Mouse (Mus musculus) C2C12 (cell line): Measurements from ENCODE around the gene Fnip1. TPM values are rescaled to one million over a fixed set of nuclear protein-coding genes. Genes with fewer than 3 reads are reported as not detected.

Experiments
- H3K27me3 ChIP-seq: one replicate; pipeline ENCODE4 v1.6.1; 2011; ENCODE audit not compliant: control insufficient read depth, insufficient read depth, insufficient read length
- H3K36me3 ChIP-seq: one replicate; pipeline ENCODE4 v1.6.1; 2011; ENCODE audit not compliant: control insufficient read depth, insufficient read depth
- H3K4me3 ChIP-seq: one replicate; pipeline ENCODE4 v1.5.1; 2011; ENCODE audit warnings: mild to moderate bottlenecking, control low read depth; ENCODE audit not compliant: poor library complexity, insufficient read depth, severe bottlenecking
- H3K79me2 ChIP-seq: one replicate; pipeline ENCODE4 v1.6.1; 2011; ENCODE audit not compliant: control insufficient read depth, insufficient read depth
- H3K79me3 ChIP-seq: one replicate; pipeline ENCODE4 v1.6.1; 2011; ENCODE audit warnings: low read depth, control low read depth
- H3ac ChIP-seq: one replicate; pipeline ENCODE3; 2011; ENCODE audit warnings: low read depth; ENCODE audit not compliant: control insufficient read depth, insufficient read length
- CEBPB ChIP-seq: IDR thresholded peaks from one replicate; pipeline ENCODE4 v1.6.1; 2011; ENCODE audit warnings: low read depth, mild to moderate bottlenecking, control low read depth, moderate library complexity
- CTCF ChIP-seq: IDR thresholded peaks from one replicate; pipeline ENCODE4 v1.5.1; 2011; ENCODE audit not compliant: control insufficient read depth, insufficient read depth, insufficient read length
- FOSL1 ChIP-seq: IDR thresholded peaks from one replicate; pipeline ENCODE4 v1.8.0; 2011; ENCODE audit warnings: mild to moderate bottlenecking, low read length; ENCODE audit not compliant: poor library complexity, insufficient read depth, severe bottlenecking
- MAX ChIP-seq: IDR thresholded peaks from one replicate; pipeline ENCODE4 v1.6.1; 2011; ENCODE audit warnings: mild to moderate bottlenecking, control low read depth
- MYOD1 ChIP-seq: IDR thresholded peaks from one replicate; pipeline ENCODE4 v1.6.1; 2011; ENCODE audit warnings: low read depth; ENCODE audit not compliant: control insufficient read depth, insufficient read length
- MYOG ChIP-seq: IDR thresholded peaks from one replicate; pipeline ENCODE4 v1.6.1; 2011; ENCODE audit not compliant: control insufficient read depth, insufficient read length; ENCODE audit errors: extremely low read depth
- USF1 ChIP-seq: IDR thresholded peaks from one replicate; pipeline ENCODE4 v1.6.1; 2011; ENCODE audit warnings: low read depth, mild to moderate bottlenecking, control low read depth, moderate library complexity
- polyA plus RNA-seq: library from polyadenylated mRNA; unstranded; fragments of >200 nt; fragmentation: generic; extraction: Trizol; gene quantifications from one replicate; pipeline ENCODE4 v1.2.1, GENCODE M21; 2012; ENCODE audit warnings: missing spikeins

Gene Fnip1
- polyA plus RNA-seq, 1 experiment: 2.6 TPM

DNA sequence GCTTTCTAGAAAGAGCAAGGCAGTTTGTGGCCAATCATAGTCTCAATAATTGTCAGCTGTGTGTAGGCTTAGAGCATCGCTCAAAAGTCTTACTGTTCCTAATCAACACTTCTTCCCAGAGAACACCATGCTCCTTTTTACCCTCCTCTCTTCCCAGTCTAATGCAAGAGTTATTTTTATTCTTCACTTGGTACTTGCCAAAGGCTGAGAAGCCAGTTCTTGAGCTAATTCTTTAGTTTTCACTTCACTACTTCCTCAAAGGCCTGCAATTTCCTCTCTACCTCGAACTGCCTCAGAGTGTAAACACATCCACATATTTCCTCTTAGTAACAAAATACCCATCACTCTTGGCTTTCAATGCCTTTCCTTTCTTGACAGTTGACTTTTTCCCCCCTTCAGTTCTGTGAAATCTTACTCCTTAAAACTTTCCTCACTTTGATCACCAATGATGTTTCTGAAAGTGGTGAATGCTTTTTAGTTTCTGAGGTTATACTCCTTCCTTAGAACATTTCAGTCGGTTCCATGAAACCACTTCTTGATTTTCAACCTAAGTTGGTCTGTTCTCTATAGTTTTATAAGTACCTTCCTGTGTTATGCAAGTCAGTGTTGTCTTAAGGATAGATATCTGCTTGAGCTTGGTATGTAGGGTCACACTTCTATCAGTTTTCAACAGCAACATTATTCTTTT is 26.7 kb downstream of the Fnip1 start:
- no peak overlapping the region for H3K4me3 ChIP-seq
- TF ChIP-seq USF1 (no peak), FOSL1 (no peak), CTCF (no peak)
- no peaks in the 10 kb centered on the region for H3K27me3 ChIP-seq
- no peak overlapping the region for H3ac ChIP-seq
- peaks cover 56% of the 10 kb centered on the region for H3K79me2 ChIP-seq
- H3K36me3 ChIP-seq: peaks cover 15% of the 10 kb centered on the region
- peaks cover 36% of the 10 kb centered on the region for H3K79me3 ChIP-seq

DNA sequence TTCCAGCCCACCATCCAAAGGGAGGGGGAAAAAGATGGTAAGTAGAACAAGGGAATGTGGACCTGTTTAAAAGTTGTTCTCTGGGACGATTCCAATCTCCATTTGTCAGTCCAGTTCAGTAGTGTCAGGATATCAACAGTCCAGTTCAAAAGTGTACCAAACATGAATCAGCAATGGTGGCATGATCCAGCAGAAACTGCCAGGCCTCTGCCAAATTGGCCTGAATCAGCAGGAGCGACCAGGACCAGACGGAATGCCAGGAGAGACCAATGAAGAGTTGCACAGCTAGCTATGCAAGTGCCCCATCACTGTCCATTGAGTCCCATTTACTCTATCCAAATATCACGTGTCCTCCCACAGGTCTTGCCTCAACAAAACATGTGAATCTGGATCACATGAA is 34.2 kb downstream of the Fnip1 start:
- Histone ChIP-seq H3K27me3 (no peaks in the 10 kb centered on the region), H3K36me3 (peaks cover 22% of the 10 kb centered on the region), H3K79me2 (no peaks in the 10 kb centered on the region), H3K79me3 (peaks cover 5% of the 10 kb centered on the region), H3K4me3 (no peak overlapping the region), H3ac (no peak overlapping the region)
- TF ChIP-seq CEBPB (no peak), CTCF (no peak), USF1 (no peak), MYOD1 (no peak), FOSL1 (no peak), MAX (no peak), MYOG (no peak)

DNA sequence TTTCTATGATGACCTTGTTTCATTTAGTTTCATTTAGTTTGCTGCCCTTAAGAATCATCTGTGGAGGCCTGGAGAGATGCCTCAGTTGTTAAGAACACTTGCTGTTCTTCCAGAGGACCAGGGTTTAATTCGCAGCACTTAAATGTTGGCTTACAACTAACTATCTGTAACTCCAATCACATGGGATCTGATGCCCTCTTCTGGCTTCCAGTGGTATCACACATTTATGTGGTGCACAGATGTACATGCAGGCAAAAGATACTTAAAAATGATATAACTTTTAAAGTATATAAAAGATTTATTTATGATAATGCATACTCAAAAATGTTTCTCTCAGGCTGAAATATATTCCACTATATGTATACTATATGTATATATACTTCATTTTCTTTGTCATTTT is 40.4 kb downstream of the Fnip1 start:
- no peaks in the 10 kb centered on the region for H3K79me3 ChIP-seq
- no peak overlapping the region for H3ac ChIP-seq
- H3K79me2 ChIP-seq: no peaks in the 10 kb centered on the region
- H3K36me3 ChIP-seq: peaks cover 30% of the 10 kb centered on the region
- H3K27me3 ChIP-seq: no peaks in the 10 kb centered on the region
- TF ChIP-seq MAX (no peak), CEBPB (no peak), CTCF (no peak), USF1 (no peak), FOSL1 (no peak), MYOG (no peak), MYOD1 (no peak)
- H3K4me3 ChIP-seq: no peak overlapping the region

DNA sequence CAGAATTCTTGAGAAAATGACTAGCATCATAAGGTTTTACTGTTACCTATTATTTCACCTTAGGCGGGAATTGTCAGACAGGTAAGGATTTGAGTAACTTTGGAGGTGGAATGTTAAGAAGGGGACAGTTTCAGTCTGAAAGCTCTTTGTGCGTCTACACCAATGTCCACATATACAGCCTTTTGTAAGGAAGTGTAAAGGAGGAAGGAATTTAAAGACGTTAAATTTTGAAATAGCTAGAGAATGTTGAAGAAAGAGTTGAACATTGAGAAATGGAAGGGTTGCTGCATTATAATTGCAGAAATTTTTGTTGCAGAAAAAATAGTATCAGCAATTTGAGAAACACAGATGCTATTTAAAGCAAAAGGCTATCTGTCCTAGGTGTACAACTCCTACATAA is 48.0 kb downstream of the Fnip1 start:
- TF ChIP-seq CEBPB: no peak
- TF ChIP-seq MYOG: no peak
- no peak for TF ChIP-seq USF1
- TF ChIP-seq MAX: no peak
- TF ChIP-seq MYOD1: no peak
- no peak for TF ChIP-seq FOSL1
- TF ChIP-seq CTCF: no peak
- Histone ChIP-seq H3K36me3 (peaks cover 50% of the 10 kb centered on the region), H3K79me3 (no peaks in the 10 kb centered on the region), H3ac (no peak overlapping the region), H3K27me3 (no peaks in the 10 kb centered on the region), H3K4me3 (no peak overlapping the region), H3K79me2 (no peaks in the 10 kb centered on the region)

DNA sequence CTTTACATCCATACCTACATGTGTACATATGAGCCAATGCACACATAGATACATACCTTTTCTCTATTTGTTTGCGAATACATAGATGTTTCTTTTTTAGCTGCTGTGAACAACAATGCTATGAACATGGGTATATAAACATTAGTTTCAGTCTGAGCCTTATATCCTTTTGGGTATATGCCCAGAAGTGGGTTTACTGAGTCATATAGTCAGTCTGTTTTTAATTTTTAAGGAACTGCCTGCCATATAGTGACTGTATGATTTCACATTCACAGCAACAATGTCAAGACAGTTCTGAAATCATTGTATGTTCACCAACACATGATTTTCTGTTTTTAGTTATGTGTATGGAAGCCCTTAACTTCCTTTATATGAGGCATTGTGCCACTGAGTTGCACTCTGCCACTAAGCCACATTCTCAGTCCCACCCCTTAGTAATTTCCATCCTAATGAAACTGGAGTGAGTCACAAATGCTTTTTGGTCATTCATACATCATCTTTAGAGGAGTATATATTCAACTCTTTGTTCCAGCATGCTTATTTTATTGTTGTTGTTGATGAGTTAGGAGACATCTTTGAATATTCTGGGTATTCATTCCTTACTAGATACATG is 54.1 kb downstream of the Fnip1 start:
- Histone ChIP-seq H3ac (no peak overlapping the region), H3K4me3 (no peak overlapping the region), H3K79me2 (no peaks in the 10 kb centered on the region), H3K36me3 (peaks cover 55% of the 10 kb centered on the region), H3K27me3 (no peaks in the 10 kb centered on the region), H3K79me3 (no peaks in the 10 kb centered on the region)
- TF ChIP-seq MYOG: no peak
- no peak for TF ChIP-seq MYOD1
- TF ChIP-seq USF1: no peak

DNA sequence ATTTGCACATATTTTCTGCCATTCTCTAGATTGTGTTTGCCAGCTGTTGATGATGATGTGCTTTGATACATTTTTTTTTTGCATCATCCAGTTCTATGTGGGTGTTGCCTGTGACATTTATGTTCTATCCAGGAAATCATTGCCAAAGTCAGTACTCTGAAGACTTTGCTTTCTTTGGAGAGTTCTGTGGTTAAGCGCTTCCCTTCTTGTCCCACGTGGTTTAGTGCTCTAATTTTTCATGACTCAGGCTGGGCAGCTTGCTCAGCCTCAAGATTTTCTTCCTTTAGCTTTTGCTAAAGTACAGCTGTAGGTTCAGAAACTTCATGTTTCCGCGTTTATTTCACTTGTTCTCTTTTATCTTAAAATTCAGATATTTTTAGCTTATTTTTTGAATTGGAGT is 54.6 kb downstream of the Fnip1 start:
- no peak overlapping the region for H3K4me3 ChIP-seq
- H3ac ChIP-seq: no peak overlapping the region
- H3K79me3 ChIP-seq: no peaks in the 10 kb centered on the region
- H3K36me3 ChIP-seq: peaks cover 55% of the 10 kb centered on the region
- H3K27me3 ChIP-seq: no peaks in the 10 kb centered on the region
- H3K79me2 ChIP-seq: no peaks in the 10 kb centered on the region
- TF ChIP-seq MYOD1 (no peak), MYOG (no peak), CTCF (no peak), USF1 (peak; percentile 58)
